ENCODE assay signal across 7 mouse cellular contexts in genomic region chr11:119203423-119203822, GRCm38 (mm10). TPM values are rescaled to one million over a fixed set of nuclear protein-coding genes. Genes with fewer than 3 reads are reported as not detected.
DNase-seq lines count a peak whose midpoint lies in the region; ATAC-seq and TF ChIP-seq lines count a peak whose summit lies in the region.

No protein-coding gene starts in this region.

- TF ChIP-seq RAD21 in CH12.LX (IDR thresholded peaks at IDR 0.05; ENCODE audit: low read depth, low read length), result peak; percentile 66

- H3K36me3 ChIP-seq in hindbrain, embryonic 10.5 days, result peaks cover 88% of the 10 kb centered on the region
- peaks cover 52% of the 10 kb centered on the region for H3K36me3 ChIP-seq in hindbrain, embryonic 13.5 days
- H3K36me3 ChIP-seq in CH12.LX (replicated peaks in 1 of 2; ENCODE audit: control insufficient read depth in 1 of 2, insufficient read depth in 1 of 2, low read length in 1 of 2), result peaks cover 0 to 6% of the 10 kb centered on the region in 2 experiments
- H3K36me3 ChIP-seq in liver, postnatal 0 days (replicated peaks; ENCODE audit: insufficient read depth, low read length), result no peaks in the 10 kb centered on the region; the same call in 1 of the 2 replicates

- no peak overlapping the region for H3K4me2 ChIP-seq in hindbrain, embryonic 13.5 days
- no peak overlapping the region for H3K4me2 ChIP-seq in CH12.LX (ENCODE audit: insufficient read depth, low read depth, poor library complexity, severe bottlenecking)
- no peak overlapping the region for H3K4me2 ChIP-seq in liver, postnatal 0 days (ENCODE audit: low read depth, low read length)

- peak; percentile 47 for DNase-seq in hindbrain, embryonic 10.5 days (ENCODE audit: low spot score)
- peak; percentile 55 for DNase-seq in CH12.LX (ENCODE audit: extremely low read depth)
- no peak for DNase-seq in brain, embryonic 14.5 days (ENCODE audit: low read depth)
- peak; percentile 61 for DNase-seq in liver, postnatal 0 days
- no peak for DNase-seq in frontal cortex, postnatal 36 days (ENCODE audit: low spot score in 2 of 2)
- DNase-seq in heart, adult 11 months, result no peak

- H3K9ac ChIP-seq in hindbrain, embryonic 13.5 days, result no peak overlapping the region
- H3K9ac ChIP-seq in CH12.LX (ENCODE audit: insufficient read depth, low read depth), result no peak overlapping the region
- no peak overlapping the region for H3K9ac ChIP-seq in liver, postnatal 0 days (replicated peaks)

- H3K4me1 ChIP-seq in hindbrain, embryonic 10.5 days (replicated peaks), result peaks cover 22% of the 10 kb centered on the region; the same call in 1 of the 2 replicates
- H3K4me1 ChIP-seq in hindbrain, embryonic 13.5 days (replicated peaks), result peaks cover 20% of the 10 kb centered on the region
- H3K4me1 ChIP-seq in CH12.LX (ENCODE audit: control insufficient read depth in 1 of 2, insufficient read depth in 2 of 2), result peaks cover 2 to 18% of the 10 kb centered on the region in 2 experiments
- no peaks in the 10 kb centered on the region for H3K4me1 ChIP-seq in liver, postnatal 0 days (ENCODE audit: insufficient read depth)

- TF ChIP-seq POLR2A in CH12.LX (IDR thresholded peaks at IDR 0.05; ENCODE audit: low read depth, low read length), result no peak
- TF ChIP-seq POLR2A in brain, embryonic 14.5 days (IDR thresholded peaks at IDR 0.05; ENCODE audit: borderline replicate concordance, extremely low read depth, insufficient read depth, insufficient read length, poor library complexity, severe bottlenecking), result no peak

- 44% methylated on average over 5 of the region's 5 CpGs for WGBS in hindbrain, embryonic 10.5 days
- 43% methylated on average over 5 of the region's 5 CpGs for WGBS in hindbrain, embryonic 13.5 days
- 44% methylated on average over 5 of the region's 5 CpGs for WGBS in liver, postnatal 0 days (ENCODE audit: insufficient replicate concordance)

- H3K27me3 ChIP-seq in hindbrain, embryonic 10.5 days (ENCODE audit: insufficient read depth, poor library complexity, severe bottlenecking), result no peaks in the 10 kb centered on the region
- no peaks in the 10 kb centered on the region for H3K27me3 ChIP-seq in hindbrain, embryonic 13.5 days
- peaks cover 51% of the 10 kb centered on the region for H3K27me3 ChIP-seq in CH12.LX (replicated peaks)
- no peaks in the 10 kb centered on the region for H3K27me3 ChIP-seq in liver, postnatal 0 days (ENCODE audit: insufficient read depth, low read length)

- TF ChIP-seq EP300 in CH12.LX (IDR thresholded peaks at IDR 0.05; ENCODE audit: low read length), result no peak
- TF ChIP-seq EP300 in liver, postnatal 0 days (IDR thresholded peaks at IDR 0.05; ENCODE audit: low read depth), result no peak

- ATAC-seq in hindbrain, embryonic 13.5 days (ENCODE audit: low FRiP score), result no peak
- peak; percentile 48; the same call in 1 of the 2 replicates for ATAC-seq in liver, postnatal 0 days

- no peak overlapping the region for H3K4me3 ChIP-seq in hindbrain, embryonic 10.5 days
- H3K4me3 ChIP-seq in hindbrain, embryonic 13.5 days, result no peak overlapping the region
- no peak overlapping the region for H3K4me3 ChIP-seq in CH12.LX (replicated peaks in 1 of 3; ENCODE audit: low read depth in 2 of 3, low read length in 2 of 3, poor library complexity in 1 of 3)
- no peak overlapping the region for H3K4me3 ChIP-seq in liver, postnatal 0 days (ENCODE audit: low read depth, low read length)

- H3K27ac ChIP-seq in hindbrain, embryonic 10.5 days, result no peak overlapping the region
- H3K27ac ChIP-seq in hindbrain, embryonic 13.5 days, result no peak overlapping the region
- no peak overlapping the region for H3K27ac ChIP-seq in CH12.LX (ENCODE audit: insufficient read depth, low read depth)
- no peak overlapping the region for H3K27ac ChIP-seq in liver, postnatal 0 days (ENCODE audit: low read depth)

- H3K79me2 ChIP-seq in CH12.LX (replicated peaks; ENCODE audit: control insufficient read depth, extremely low read depth, insufficient read depth, poor library complexity, severe bottlenecking), result no peaks in the 10 kb centered on the region

- peak; percentile 85 to 86 for TF ChIP-seq CTCF in CH12.LX (conservative IDR thresholded peaks at IDR 0.05 in 1 of 2, IDR thresholded peaks at IDR 0.05 in 1 of 2; ENCODE audit: low read depth in 2 of 2, low read length in 2 of 2)
- peak; percentile 76 for TF ChIP-seq CTCF in brain, embryonic 14.5 days (IDR thresholded peaks at IDR 0.05; ENCODE audit: borderline replicate concordance, extremely low read depth, insufficient read depth, insufficient read length)
- peak; percentile 92 for TF ChIP-seq CTCF in liver, postnatal 0 days (IDR thresholded peaks at IDR 0.05; ENCODE audit: low read depth)

- in situ Hi-C loops in CH12.LX (cut with MboI; ENCODE audit: low pct_ligation_motif_present, low pct_unique_long_range_greater_than_20kb, low sequenced_read_pairs), result no loop called here

- no peaks in the 10 kb centered on the region for H3K9me3 ChIP-seq in hindbrain, embryonic 10.5 days
- H3K9me3 ChIP-seq in hindbrain, embryonic 13.5 days, result no peaks in the 10 kb centered on the region
- H3K9me3 ChIP-seq in CH12.LX (replicated peaks; ENCODE audit: low read length), result peaks cover 12% of the 10 kb centered on the region
- no peaks in the 10 kb centered on the region for H3K9me3 ChIP-seq in liver, postnatal 0 days (ENCODE audit: low read length)

- dilution Hi-C loops in CH12.LX (cut with MboI; ENCODE audit: extremely low pct_ligation_motif_present, extremely low pct_unique_long_range_greater_than_20kb, low sequenced_read_pairs), result no loop called here

TF ChIP-seq in CH12.LX, 34 proteins besides CTCF, POLR2A, EP300 and RAD21:
- no peak for TF ChIP-seq ETS1 (conservative IDR thresholded peaks at IDR 0.05; ENCODE audit: low read depth, low read length)
- no peak for TF ChIP-seq BHLHE40 (IDR thresholded peaks at IDR 0.05; ENCODE audit: low read depth, low read length)
- TF ChIP-seq SMC3 (IDR thresholded peaks at IDR 0.05; ENCODE audit: low read depth, low read length), result peak; percentile 74
- peak; percentile 18; the same call in 1 of the 2 replicates for TF ChIP-seq NELFE (IDR thresholded peaks at IDR 0.05; ENCODE audit: low read depth, low read length)

RNA-seq across cellular contexts. Expression of gene Tbc1d16, which starts 24.9 kb away (rescaled TPM):
- polyA plus RNA-seq in hindbrain, embryonic 10.5 days (2016; fragmentation: Nextera tagmentation; extraction: Ambion mirVana), result 29.5 and 37.9 TPM in 2 replicates
- polyA plus RNA-seq in hindbrain, embryonic 13.5 days (2015; fragmentation: Nextera tagmentation; extraction: Ambion mirVana), result 57.4 and 61.1 TPM in 2 replicates
- total RNA-seq in CH12.LX (2012; rRNA removed) (9.4 and 15.9 TPM in 2 replicates), CH12.LX (2014; rRNA removed) (0.65 and 0.79 TPM in 2 replicates)
- polyA plus RNA-seq in CH12.LX (2012; ENCODE audit: insufficient read length, low read depth), result 2.4 and 2.7 TPM in 2 replicates
- polyA plus RNA-seq in brain, embryonic 14.5 days (2012; rRNA removed), result 69.8 and 99.3 TPM in 2 replicates
- polyA plus RNA-seq in liver, postnatal 0 days (2015; fragmentation: Nextera tagmentation; extraction: Ambion mirVana), result 1.0 and 1.5 TPM in 2 replicates

RNA-seq across cellular contexts. Expression of gene Ccdc40, which starts 24.9 kb away (rescaled TPM):
- 20.0 and 21.3 TPM in 2 replicates for polyA plus RNA-seq in hindbrain, embryonic 10.5 days (2016; fragmentation: Nextera tagmentation; extraction: Ambion mirVana)
- polyA plus RNA-seq in hindbrain, embryonic 13.5 days (2015; fragmentation: Nextera tagmentation; extraction: Ambion mirVana), result 14.6 and 18.0 TPM in 2 replicates
- 0.80 and 1.3 TPM in 2 replicates for total RNA-seq in CH12.LX (2012; rRNA removed)
- total RNA-seq in CH12.LX (2014; rRNA removed), result 0.82 and 0.97 TPM in 2 replicates
- 1.2 and 1.4 TPM in 2 replicates for polyA plus RNA-seq in CH12.LX (2012; ENCODE audit: insufficient read length, low read depth)
- 11.0 and 17.0 TPM in 2 replicates for polyA plus RNA-seq in brain, embryonic 14.5 days (2012; rRNA removed)
- polyA plus RNA-seq in liver, postnatal 0 days (2015; fragmentation: Nextera tagmentation; extraction: Ambion mirVana), result 0.89 and 0.95 TPM in 2 replicates

Comparison
In these comparisons a context has a peak if more than half of its experiments do, and no peak if none do; other contexts are left out.
1. DNase-seq: peak in hindbrain, embryonic 10.5 days (single experiment), CH12.LX (single experiment) and liver, postnatal 0 days (single experiment); none in brain, embryonic 14.5 days (single experiment), frontal cortex, postnatal 36 days (0 of 2) and heart, adult 11 months (single experiment).
2. Peak in every context shown above with its lines, with median percentiles within 50 percentile points of each other: CTCF ChIP-seq.